Mouse (Mus musculus) embryo, embryonic 11 days (tissue): ENCODE results near the gene Agap1.

Experiments used
- DNase-seq: peaks from one replicate; pipeline ENCODE4 v3.0.0-alpha.2; 2015

The Agap1 gene

DNA sequence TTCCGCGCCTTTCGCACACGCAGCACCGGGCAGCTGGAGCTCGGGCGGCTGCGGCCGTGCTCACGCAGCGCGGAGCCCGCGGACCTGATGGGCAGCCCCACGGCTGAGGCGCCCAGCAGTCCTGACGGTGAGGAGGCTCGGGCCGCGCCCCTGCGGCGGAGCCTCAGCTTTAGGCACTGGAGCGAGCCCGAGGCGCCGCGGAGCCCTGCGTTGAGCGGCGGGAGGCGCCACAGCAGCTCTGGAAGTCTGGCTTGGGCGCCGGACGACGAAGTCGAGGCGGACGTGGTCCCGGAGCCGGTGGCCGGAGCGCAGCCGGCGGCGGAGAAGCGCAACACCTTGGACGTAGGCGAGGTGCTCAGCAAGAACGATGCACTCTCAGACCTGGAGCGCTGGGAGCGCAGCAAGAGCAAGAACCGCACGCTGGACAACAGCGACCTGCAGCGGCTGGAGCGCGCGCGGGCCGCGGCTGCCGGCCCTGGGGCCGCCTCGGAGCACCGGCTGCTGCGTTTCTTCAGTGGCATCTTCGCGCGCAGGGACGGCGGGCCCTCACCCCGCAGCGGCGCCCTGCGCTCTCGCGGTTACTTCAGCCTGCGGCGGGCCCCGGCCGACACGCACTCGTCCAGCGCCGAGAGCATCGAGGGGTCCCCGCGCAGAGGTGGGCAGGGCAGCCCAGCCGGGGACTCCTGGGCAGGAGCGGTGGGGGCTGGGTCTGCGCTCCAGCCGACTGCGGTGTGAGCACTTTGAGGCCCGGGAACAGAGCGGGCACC is 126.6 kb downstream of the Agap1 start:
- peak; percentile 87 for DNase-seq

DNA sequence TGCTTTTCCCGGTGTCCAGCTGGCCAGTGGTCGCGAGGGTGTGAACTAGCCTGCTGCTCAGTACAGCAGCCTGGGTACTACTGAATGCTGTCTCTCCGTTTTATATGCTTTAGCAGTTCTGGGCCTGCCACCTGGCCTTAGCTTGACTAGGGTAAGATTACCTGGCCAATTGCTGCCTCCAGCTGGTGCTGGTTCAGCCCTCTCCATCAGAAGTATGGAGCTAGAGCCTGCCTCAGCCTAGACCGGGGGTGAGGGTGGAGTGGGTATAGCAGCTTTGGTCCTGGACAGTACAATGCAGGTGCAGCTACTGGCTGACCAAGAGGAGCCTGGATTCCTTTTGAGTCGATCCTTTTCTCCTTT is 127.1 kb downstream of the Agap1 start:
- no peak for DNase-seq

DNA sequence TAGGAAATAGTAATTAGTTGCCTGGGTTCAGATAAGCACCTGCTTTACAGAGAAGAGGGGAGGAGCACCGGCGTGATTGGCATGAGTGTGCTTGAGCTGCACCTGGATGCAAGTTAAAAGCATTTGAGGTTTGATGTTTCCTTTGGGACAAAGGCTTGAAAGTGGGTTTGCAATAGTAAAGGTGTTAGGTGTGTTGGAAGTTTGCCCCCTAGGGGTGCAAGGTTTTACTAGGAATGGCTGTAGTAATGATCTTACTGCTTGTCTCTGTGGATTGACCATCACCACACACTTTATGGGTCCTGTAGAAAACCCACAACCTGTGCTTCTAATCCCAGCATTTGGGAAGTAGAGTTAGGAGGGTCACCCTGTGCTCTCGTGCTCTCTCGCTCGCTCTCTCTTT is 128.8 kb downstream of the Agap1 start:
- no peak for DNase-seq

DNA sequence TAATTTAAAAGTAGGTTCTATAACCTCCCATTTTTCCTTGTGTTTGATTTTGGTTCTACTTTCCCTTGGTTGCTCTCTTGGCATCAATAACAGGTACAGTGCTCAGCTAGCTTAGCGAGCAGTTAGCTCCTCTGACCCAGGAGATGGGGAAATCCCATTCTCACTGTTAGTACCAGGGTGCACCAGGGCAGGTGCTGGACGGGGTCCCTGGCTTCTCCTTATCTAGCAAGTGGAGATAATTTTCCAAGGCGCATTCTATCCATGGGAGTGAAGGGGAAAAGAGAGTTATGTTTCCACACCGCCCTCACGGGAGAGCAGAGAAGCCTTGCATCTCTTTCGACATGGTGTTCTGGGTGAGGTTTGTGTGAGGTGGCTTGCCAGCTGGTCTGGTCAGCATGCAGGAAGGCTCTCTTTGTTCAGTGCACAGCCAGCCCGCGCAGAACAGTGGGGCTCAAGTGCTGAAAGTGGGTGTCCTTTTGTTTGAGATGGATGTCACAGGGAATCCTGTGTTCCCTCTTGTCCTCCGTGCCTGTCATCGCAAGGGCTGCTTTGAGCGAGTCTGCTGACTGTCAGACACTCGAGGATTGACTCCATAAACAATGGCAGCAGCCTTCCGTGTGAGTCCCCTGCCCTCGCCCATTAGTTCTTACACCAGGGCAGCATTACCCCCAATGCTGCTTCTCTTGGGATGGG is 132.5 kb downstream of the Agap1 start:
- DNase-seq: no peak

DNA sequence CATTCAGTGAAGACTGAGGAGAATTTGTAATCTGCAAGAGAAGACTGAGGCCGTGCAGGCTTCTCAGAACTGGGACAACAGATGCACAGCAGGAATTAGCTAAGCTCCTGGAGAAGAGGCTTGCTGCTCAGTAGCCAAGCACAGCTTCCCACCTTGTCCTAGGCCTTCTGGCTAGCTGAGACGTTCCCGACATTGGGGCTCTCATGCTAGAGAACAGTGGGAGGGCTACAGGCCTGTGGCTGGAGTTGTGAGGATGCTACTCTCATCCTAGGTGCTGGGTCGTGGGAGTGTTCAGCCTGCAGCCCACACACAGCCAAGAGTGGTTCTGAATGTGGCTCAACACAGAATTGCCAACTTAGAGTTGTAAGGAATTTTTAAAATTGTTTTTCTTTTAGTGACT is 133.5 kb downstream of the Agap1 start:
- no peak for DNase-seq

DNA sequence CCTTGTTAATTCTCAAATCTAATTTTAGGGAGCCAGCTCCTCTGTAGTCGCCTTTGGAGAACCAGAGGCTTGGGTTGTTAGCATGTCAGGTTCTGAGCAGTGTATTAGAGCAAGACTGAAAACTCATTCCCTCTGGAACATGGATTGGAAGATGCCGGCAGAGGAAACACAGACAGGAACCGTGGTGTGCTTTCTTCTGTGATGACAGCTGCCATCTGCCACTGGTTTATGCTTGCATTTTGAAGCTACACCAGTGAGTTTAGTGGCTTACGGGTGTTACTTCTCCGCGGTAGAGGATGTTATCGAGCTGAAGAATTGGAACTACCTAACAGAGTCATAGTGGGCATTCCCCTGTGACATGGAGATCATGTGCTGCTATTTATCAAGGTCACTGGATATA is 136.4 kb downstream of the Agap1 start:
- DNase-seq: no peak

DNA sequence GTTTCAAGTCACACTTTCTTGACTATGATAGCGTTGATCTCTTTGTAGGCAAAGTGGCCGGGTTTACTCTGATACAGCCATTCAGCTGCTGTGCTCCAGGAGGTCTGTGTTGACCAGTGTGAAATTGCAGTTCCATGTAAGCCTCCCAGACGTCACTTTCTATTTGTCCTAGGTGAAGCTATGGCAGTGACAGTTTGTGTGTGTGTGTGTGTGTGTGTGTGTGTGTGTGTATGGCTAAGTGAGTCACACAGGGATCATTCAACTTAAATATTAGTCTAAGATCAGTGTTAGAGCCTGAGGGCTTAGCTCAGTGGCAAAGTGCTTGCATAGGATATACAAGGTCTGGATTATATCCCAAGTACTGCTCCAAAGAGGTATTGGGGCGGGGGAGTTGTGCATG is 138.6 kb downstream of the Agap1 start:
- DNase-seq: no peak

DNA sequence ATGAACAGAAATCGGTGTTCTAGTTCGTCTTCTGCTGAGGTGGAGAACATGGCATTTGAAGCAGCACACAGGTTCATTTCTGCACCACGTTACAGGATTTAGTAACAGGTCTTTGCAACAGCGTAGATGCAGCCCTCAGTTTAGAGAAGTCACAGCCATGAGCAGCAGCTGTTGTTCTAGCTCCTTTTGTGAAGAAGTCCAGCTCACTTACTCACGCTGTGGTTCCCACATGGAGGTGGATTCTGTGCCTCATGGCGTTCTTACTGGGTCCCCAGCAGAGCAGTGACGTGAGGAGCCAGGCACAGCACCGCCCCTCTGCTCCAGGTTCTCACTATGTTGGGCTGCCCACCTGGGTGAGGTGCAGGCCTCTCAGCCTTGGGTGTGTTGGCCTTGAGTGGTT is 140.4 kb downstream of the Agap1 start:
- DNase-seq: no peak

DNA sequence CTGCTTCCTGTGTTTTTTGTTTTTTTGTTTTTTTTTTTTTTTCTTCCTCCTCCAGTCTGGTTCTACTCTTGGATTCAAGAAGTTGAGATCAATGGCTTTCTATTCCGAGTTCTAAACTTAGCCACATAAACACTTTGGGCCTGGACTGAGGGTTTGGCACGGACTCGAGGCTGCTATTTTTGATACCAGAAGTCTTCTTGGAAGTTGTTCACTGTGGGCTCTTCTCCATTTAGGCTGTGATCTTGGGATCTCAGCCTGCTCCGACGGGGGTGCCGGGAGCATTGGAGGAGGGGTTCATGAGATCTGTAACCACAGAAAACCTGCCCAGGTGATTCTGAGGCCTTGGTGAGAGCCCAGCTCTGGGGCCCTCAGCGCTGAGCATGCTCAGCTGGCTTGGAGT is 140.8 kb downstream of the Agap1 start:
- DNase-seq: no peak

DNA sequence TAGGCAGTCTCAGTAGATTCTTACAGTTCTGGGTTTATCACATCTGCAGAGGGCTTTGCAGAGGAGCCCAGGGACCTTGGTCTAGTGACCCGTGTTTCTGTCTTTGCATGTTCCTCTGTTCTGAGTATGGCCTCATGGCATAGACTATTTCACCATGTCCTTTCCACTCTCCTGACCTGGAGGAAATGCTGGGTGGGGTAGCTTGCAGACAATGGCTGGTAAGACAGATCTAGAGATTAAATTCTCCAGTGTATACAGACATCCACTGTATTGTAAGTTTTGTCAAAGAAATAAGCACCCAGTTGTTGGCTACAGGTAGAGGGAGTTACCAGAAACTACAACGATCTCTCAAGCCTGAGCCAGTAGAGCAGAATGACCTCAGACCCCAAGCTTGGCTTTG is 141.6 kb downstream of the Agap1 start:
- no peak for DNase-seq

DNA sequence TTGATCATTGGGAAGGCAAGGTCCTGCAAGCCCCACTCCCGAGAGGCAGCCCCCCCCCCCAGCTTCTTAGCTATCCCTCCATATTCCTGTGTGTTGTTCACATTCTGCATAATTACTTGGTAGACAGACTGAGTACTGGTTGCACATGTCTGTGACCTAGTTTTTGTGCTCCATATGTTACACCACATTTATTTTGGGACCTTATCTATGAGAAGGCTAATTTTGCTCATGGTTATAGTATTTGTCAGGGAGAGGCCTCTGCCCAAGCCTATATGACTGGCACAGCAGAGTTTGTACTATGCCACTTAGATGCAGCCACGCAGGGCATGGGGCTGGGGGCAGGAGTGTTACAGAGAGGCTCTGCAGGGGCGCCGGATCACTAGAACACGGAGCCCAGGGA is 144.3 kb downstream of the Agap1 start:
- DNase-seq: no peak

DNA sequence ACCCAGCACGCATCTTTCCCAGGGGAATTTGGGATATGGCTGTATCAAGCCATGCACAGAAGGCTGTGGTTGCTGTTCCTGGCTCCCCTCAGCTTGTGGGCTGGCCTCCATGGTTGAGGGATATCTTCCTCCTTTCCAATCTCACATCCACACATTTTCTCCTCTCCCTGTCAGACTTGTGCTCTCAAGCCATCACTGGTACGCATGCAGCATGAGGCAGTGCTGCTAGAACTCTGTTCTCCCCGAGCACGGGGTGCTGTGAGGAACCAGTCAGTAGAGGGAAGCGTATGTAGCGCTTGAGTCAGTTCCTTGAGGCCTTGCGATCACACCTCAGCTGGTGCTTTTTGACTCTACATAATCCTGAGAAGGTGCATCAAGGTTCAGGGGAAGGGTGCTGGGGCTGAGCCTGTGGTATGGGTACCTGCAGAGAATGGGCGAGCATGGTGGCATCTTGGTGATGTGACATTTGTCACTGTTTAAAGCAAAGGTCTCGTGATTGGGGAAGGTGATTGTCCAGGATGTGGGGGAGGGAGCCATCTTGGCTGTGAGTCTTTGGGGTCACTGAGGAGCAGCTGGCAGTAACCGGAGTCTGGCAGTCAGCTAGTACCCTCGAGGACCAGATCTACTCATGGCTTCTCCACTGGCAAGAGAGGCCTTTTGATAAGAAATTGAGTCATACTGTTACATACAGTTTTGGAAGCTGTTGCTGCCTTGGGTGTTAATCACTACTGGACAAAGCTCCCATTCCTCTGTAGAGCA is 145.6 kb downstream of the Agap1 start:
- DNase-seq: no peak

DNA sequence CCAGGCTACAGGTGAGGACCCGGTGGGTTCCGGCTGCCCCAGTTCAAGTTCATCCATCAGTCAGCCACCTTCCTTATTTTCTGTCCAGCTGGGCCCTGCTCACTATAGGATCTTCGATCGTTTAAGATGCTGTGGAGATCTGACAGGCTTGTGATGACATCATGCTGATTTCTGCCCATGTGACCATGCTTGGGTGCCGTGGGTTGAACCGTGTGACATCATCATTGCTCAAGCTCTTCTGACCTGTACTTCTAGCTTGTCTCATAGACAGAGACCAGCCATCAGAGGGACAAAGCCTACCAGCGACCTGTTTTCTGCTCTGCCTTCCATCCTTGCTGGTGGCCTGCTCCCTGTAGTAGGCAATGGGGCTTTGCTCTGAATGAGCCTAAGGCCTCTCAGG is 146.7 kb downstream of the Agap1 start:
- DNase-seq: no peak

DNA sequence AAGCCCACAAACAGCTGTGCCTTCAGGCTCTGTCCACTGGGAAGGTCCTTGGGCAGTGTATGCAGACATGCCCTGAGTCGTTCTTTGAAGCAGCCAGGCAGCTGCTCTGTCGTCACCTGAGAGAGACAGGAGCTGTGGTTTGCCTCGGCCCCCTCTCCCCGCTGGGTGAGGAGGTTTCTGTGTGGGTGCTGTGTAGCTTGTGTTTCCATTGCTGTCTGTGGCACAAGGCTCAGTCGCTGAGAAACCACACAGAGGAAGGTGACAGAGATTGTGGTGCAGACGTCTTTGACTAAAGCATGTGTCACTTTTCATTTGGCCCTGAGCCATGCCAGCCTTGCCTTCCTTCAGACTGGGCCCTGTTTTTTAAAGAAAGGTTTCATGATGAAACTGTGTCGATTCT is 148.3 kb downstream of the Agap1 start:
- DNase-seq: no peak

DNA sequence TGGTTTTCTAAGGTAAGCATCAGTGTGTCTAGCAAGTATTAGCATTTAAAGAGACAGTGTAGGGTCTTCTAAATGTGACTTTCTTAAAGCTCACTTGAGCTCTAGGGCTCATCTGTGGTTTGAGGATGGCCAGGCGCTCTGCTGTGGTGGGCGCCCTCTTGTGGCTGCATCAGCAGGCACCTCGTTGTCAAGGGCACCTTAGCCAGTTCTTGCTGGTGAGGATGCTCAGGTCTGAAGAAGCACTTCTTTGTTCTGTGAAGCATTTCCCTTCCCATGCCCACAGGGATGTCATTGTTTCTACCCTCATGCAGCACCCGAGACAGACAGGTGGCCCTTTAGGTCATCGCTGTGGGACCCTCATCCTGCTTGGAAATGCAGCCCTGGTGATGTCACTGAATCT is 152.0 kb downstream of the Agap1 start:
- DNase-seq: peak; percentile 75

DNA sequence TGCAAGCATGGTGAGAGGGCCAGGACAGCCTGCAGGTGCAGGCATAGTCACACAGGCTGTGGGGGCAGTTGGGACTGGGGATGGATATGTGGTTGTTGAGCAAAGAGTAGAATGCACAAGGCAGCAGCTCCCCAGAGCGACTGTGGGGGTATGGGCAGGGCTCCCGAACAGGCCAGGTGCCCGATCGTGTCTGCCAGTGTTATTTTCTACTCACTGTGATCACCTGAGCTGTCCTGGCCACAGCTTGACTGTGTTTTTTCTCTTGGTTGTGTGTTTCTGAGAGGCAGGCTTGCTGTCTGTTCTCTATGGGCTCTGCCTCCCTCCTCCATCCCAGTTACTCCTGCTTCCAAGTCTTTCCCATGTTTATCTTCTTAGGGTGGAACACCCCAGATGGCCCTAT is 154.2 kb downstream of the Agap1 start:
- no peak for DNase-seq

DNA sequence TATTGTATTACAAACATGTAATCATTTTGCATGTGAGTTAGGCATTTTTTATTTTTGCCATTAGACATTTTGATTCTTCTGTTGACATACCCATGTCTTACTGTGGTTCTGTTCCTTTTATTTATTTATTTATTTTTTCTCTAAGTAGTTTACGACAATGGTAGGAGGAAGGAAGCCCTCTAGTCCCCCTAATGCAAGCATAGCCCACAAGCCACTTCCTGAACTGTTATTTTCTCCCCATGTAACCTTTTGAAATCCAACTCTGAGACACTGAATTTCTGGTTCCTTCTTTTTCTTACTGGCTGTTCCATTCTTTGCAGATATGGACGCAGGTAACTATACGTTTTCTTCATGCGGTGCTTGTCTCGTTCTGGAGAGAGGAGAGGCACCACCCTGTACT is 155.4 kb downstream of the Agap1 start:
- DNase-seq: no peak

DNA sequence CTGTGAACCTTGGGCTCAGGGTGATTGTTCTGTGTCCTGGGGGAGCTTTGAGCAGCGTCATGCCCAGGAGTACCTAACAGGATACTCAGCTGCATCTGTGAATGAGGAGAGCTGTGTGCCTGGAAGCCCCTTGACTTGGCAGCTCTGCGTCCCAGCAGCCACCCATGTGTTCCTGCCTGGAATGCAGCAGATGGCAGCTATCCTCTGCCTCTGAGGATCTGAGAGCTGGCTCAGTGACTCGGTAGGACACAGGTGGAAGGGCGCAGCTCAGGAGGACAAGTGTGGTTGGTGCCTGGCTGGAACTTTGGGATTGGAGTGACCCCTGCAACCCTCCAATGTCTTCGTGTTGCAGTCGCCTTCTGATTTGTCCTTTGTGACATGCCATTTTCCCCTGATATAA is 156.9 kb downstream of the Agap1 start:
- no peak for DNase-seq

DNA sequence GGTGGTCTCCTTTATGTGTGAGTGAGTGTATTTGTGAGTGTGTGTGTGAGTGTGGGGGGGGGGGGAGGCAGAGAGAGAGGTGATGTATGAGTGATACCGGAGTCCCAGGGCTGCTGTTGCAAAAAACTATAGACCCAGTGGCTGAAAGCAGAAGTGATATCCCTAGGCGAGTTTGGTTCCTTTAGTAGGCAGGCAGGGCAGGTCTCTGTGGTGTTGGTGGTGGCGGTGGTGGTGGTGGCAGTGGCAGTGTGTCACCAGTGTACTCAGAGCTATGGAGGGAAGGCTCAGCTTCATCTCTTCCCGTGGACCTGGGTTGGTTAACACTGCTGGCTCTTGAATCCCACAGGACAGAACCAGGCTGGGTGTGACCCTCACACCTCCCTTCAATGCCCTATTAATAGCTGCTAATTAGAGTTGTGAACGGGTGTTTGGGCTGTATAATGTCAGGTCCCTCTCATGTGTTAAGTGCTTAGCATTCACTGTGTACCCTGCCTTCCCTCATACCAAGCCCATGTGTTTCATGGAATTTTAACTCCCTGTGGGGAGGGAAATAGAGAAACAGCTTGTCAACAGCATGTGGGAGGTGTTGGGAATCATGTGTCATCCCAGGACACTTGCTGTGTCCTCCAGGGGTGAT is 158.7 kb downstream of the Agap1 start:
- DNase-seq: no peak

DNA sequence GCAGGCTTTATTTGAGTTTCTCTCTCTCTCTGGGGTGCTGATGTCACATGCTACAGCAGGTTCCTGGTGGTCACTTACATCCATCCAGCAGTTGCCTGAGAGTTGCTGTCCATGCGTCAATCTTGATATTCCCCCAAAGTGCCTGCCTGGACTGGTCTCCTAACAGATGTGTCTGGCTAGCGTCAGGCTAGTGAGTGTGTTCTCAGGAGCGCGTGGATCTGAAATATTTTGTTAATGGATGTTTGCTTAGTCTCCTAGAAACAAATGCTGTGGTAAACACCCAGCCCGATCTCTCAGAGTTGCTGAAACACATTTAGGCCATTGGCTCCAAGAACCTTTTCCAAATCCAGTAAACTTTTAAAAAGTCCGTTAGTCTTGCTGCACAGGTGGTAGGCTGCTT is 161.9 kb downstream of the Agap1 start:
- DNase-seq: no peak

DNA sequence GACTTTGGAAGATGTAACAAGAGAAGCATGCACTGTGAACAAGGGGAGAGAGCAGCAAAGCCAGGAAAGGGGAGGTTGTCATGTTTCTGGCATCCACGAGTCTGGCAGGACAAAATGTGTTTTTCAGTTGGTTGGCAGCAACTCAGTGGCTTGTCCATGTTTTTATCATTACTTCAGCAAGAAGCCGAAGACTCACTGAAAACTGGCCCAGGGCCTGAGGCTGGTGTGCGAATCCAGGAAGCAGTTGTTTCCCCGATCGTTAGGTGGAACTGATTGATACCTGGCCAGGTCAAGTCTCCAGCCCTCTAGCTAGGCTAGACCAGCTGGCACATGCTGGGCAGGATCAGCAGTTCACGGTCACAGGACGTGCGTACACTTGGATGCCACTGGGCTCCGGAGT is 162.7 kb downstream of the Agap1 start:
- DNase-seq: no peak

DNA sequence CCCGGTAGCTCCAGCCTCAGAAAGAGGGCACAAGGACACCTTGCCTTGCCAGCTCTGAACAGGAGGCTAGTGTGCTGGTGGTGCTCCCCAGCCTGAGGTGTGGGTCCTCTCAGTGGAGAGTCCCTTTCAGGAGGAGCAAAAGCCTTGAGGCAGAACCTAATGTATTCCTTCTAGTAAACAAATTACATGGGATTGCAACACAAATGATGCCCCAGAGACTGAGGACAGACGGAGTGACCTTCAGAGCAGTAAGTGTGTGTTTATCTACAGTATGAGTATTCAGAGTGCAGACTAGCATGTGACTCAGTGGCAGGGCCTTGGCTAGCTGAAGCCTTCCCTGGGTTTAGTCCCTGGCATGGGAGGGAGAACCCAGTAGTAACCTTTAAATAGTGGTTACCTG is 165.4 kb downstream of the Agap1 start:
- DNase-seq: no peak

DNA sequence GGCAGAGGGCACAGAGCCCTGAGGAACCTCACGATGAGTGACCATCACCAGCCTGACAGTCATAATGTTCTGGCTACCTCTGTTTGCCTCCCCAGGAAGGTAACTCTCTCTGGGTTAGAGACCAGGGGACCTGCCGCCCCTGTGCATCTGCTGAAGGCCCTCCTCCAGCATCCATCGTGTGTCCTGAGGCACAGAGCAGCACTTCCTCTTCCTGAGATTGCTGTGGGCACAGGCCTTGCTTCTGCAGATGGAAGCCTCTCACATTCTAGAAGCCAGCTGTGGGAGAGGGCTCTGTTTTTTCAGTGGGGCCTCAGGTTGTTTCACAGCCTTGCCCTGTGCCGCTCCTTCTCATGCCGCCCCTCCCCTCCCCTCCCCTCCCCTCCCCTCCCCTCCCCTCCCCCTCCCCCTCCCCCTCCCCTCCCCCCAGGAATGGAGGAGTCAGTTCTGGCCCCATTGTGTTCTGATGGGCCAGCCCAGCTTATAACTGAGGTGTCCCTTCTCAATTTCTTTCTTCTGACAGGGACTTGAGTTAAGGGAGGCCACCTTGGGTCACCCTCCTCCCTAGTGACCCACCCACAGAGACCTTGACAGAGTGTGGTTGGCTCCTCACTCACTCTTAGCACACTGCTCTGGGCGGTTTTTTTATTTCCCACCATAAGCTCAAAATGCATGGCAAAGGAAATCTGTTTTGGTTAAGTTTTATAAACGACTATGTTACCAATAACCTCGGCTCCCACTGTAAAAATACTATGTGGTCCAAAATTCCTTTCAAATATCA is 166.6 kb downstream of the Agap1 start:
- DNase-seq: no peak
